Comparison of ENCODE assay signal across 10 mouse cellular contexts in genomic region chr5:52655992-52656391, GRCm38 (mm10). TPM values are rescaled to one million over a fixed set of nuclear protein-coding genes. Genes with fewer than 3 reads are reported as not detected.
DNase-seq lines count a peak whose midpoint lies in the region; ATAC-seq and TF ChIP-seq lines count a peak whose summit lies in the region.
"Had no signal": no experiment of that assay in that cellular context is flagged by ENCODE, and none has a peak within 500 bp of the region (broad histone marks: within the 10 kb centered on the region; RNA-seq: fewer than 3 reads in every experiment).

No protein-coding gene starts in this region.

- no peak overlapping the region for H3K4me3 ChIP-seq in limb, embryonic 14.5 days (replicated peaks; ENCODE audit: low read length)
- no peak overlapping the region for H3K4me3 ChIP-seq in limb, embryonic 10.5 days
- H3K4me3 ChIP-seq in midbrain, embryonic 16.5 days (ENCODE audit: low read depth, low read length), result no peak overlapping the region
- H3K4me3 ChIP-seq: kidney, embryonic 15.5 days had no signal

- no peak for DNase-seq in frontal cortex, postnatal 25 days (ENCODE audit: low spot score in 2 of 2)
- DNase-seq in limb, embryonic 14.5 days (ENCODE audit: low spot score), result peak; percentile 41
- DNase-seq in limb, embryonic 10.5 days (ENCODE audit: low spot score), result no peak
- peak; percentile 42 for DNase-seq in adipocyte (ENCODE audit: low spot score)
- no peak for DNase-seq in kidney, postnatal 10 days
- DNase-seq: lung, postnatal 36 days; thymus, postnatal 4 days had no signal

- H3K9ac ChIP-seq in limb, embryonic 14.5 days (ENCODE audit: low read depth, low read length, severe bottlenecking), result no peak overlapping the region
- no peak overlapping the region for H3K9ac ChIP-seq in midbrain, embryonic 16.5 days (ENCODE audit: low read depth, low read length)
- H3K9ac ChIP-seq: kidney, embryonic 15.5 days had no signal

- peak; percentile 31; the same call in 1 of the 2 replicates for ATAC-seq in frontal cortex, adult (ENCODE audit: low TSS enrichment)
- no peak for ATAC-seq in limb, embryonic 14.5 days (ENCODE audit: low FRiP score, low read depth)
- peak; percentile 71; the same call in 1 of the 2 replicates for ATAC-seq in midbrain, embryonic 16.5 days

- H3K27me3 ChIP-seq in limb, embryonic 14.5 days (ENCODE audit: control insufficient read depth, insufficient read depth, low read length), result no peaks in the 10 kb centered on the region
- no peaks in the 10 kb centered on the region for H3K27me3 ChIP-seq in limb, embryonic 10.5 days (ENCODE audit: low read depth, poor library complexity, severe bottlenecking)
- no peaks in the 10 kb centered on the region for H3K27me3 ChIP-seq in midbrain, embryonic 16.5 days (ENCODE audit: control insufficient read depth, insufficient read depth, low read depth, low read length)
- H3K27me3 ChIP-seq: kidney, embryonic 15.5 days had no signal

- H3K4me1 ChIP-seq in limb, embryonic 14.5 days (ENCODE audit: control insufficient read depth, insufficient read depth, low read length), result no peaks in the 10 kb centered on the region
- H3K4me1 ChIP-seq in limb, embryonic 10.5 days, result no peaks in the 10 kb centered on the region
- no peaks in the 10 kb centered on the region for H3K4me1 ChIP-seq in midbrain, embryonic 16.5 days (ENCODE audit: control insufficient read depth, insufficient read depth, low read length)
- H3K4me1 ChIP-seq: kidney, embryonic 15.5 days had no signal

- H3K4me2 ChIP-seq in limb, embryonic 14.5 days (replicated peaks; ENCODE audit: low read depth, low read length, severe bottlenecking), result no peak overlapping the region
- H3K4me2 ChIP-seq in midbrain, embryonic 16.5 days (ENCODE audit: low read length), result no peak overlapping the region
- H3K4me2 ChIP-seq: kidney, embryonic 15.5 days had no signal

- H3K36me3 ChIP-seq in limb, embryonic 14.5 days (ENCODE audit: control insufficient read depth, insufficient read depth, low read length), result peaks cover 32% of the 10 kb centered on the region
- H3K36me3 ChIP-seq in limb, embryonic 10.5 days, result peaks cover 41% of the 10 kb centered on the region
- peaks cover 5% of the 10 kb centered on the region; the same call in 1 of the 2 replicates for H3K36me3 ChIP-seq in midbrain, embryonic 16.5 days (ENCODE audit: control insufficient read depth, insufficient read depth, low read length)

- TF ChIP-seq POLR2A in limb, embryonic 14.5 days (IDR thresholded peaks at IDR 0.05; ENCODE audit: borderline replicate concordance, extremely low read depth, insufficient read depth, insufficient read length), result no peak

- no peaks in the 10 kb centered on the region for H3K9me3 ChIP-seq in limb, embryonic 14.5 days (ENCODE audit: control insufficient read depth, low read length)
- H3K9me3 ChIP-seq in limb, embryonic 10.5 days (replicated peaks), result no peaks in the 10 kb centered on the region
- no peaks in the 10 kb centered on the region for H3K9me3 ChIP-seq in midbrain, embryonic 16.5 days (replicated peaks; ENCODE audit: control insufficient read depth, low read length, poor library complexity, severe bottlenecking)
- H3K9me3 ChIP-seq: kidney, embryonic 15.5 days had no signal

- 64% methylated on average over 8 of the region's 8 CpGs for WGBS in limb, embryonic 14.5 days
- WGBS in limb, embryonic 10.5 days, result 86% methylated on average over 8 of the region's 8 CpGs
- 69% methylated on average over 8 of the region's 8 CpGs for WGBS in midbrain, embryonic 16.5 days

- no peak overlapping the region for H3K27ac ChIP-seq in limb, embryonic 14.5 days (replicated peaks; ENCODE audit: low read depth, low read length)
- no peak overlapping the region for H3K27ac ChIP-seq in limb, embryonic 10.5 days
- H3K27ac ChIP-seq in midbrain, embryonic 16.5 days (ENCODE audit: low read length), result no peak overlapping the region
- H3K27ac ChIP-seq: kidney, embryonic 15.5 days had no signal

RNA-seq across cellular contexts. Expression of gene Sepsecs, which starts 13.5 kb away (rescaled TPM):
- 9.5 and 9.7 TPM in 2 replicates for polyA plus RNA-seq in limb, embryonic 14.5 days (2012; rRNA removed)
- 8.0 and 8.3 TPM in 2 replicates for polyA plus RNA-seq in limb, embryonic 14.5 days (2014; fragmentation: Nextera tagmentation; extraction: Ambion mirVana)
- polyA plus RNA-seq in limb, embryonic 10.5 days (2016; fragmentation: Nextera tagmentation; extraction: Ambion mirVana), result 7.1 and 8.2 TPM in 2 replicates
- 7.4 and 7.9 TPM in 2 replicates for polyA plus RNA-seq in midbrain, embryonic 16.5 days (2015; fragmentation: Nextera tagmentation; extraction: Ambion mirVana)

Comparison
In these comparisons a context has a peak if more than half of its experiments do, and no peak if none do; other contexts are left out.
1. DNase-seq: peak in limb, embryonic 14.5 days (single experiment) and adipocyte (single experiment); none in frontal cortex, postnatal 25 days (0 of 2), limb, embryonic 10.5 days (single experiment) and kidney, postnatal 10 days (single experiment).